Mouse (Mus musculus): ENCODE measurements around the gene Ccdc194.

Ccdc194 gene

GRCm38 (mm10) chr8:71476099-71476940 is 49.2 kb downstream of the Ccdc194 start:
- peak; percentile 86 for DNase-seq (ENCODE audit: low spot score)

GRCm38 (mm10) chr8:71475702-71476075 is 49.8 kb downstream of the Ccdc194 start:
- DNase-seq (ENCODE audit: low spot score) = no peak

- DNase-seq (ENCODE audit: low spot score) = peak; percentile 45
Measured at GRCm38 (mm10) chr8:71474785-71475701, 50.5 kb downstream of the Ccdc194 start.

- no peak for DNase-seq (ENCODE audit: low spot score)
Measured at GRCm38 (mm10) chr8:71474344-71474743, 51.2 kb downstream of the Ccdc194 start.

- peak; percentile 49 for DNase-seq (ENCODE audit: low spot score)
Measured at GRCm38 (mm10) chr8:71472601-71473386, 52.7 kb downstream of the Ccdc194 start.

- peak; percentile 43 for DNase-seq (ENCODE audit: low spot score)
Measured at GRCm38 (mm10) chr8:71471861-71472260, 53.6 kb downstream of the Ccdc194 start.

GRCm38 (mm10) chr8:71470913-71471255 is 54.6 kb downstream of the Ccdc194 start:
- DNase-seq (ENCODE audit: low spot score) = no peak

- DNase-seq (ENCODE audit: low spot score) = no peak
Measured at GRCm38 (mm10) chr8:71470146-71470912, 55.2 kb downstream of the Ccdc194 start.
